Mouse (Mus musculus) brain, embryonic 14.5 days (tissue): ENCODE measurements around the gene Psme2. TPM values are rescaled to one million over a fixed set of nuclear protein-coding genes. Genes with fewer than 3 reads are reported as not detected.

Source experiments
- DNase-seq: peaks from one replicate; pipeline ENCODE4 v3.0.0-alpha.2; 2011; ENCODE audit warnings: low read depth
- CTCF ChIP-seq: fragments of 200-500 bp; IDR thresholded peaks from 2 replicates; pipeline ENCODE4 v1.5.1; 2012; ENCODE audit warnings: inconsistent platforms, mild to moderate bottlenecking, moderate library complexity, borderline replicate concordance; ENCODE audit not compliant: insufficient read depth, insufficient read length; ENCODE audit errors: extremely low read depth
- POLR2A ChIP-seq: fragments of 200-500 bp; IDR thresholded peaks from 2 replicates; pipeline ENCODE4 v1.6.1; 2012; ENCODE audit warnings: mild to moderate bottlenecking, inconsistent platforms, borderline replicate concordance; ENCODE audit not compliant: poor library complexity, insufficient read depth, insufficient read length, severe bottlenecking; ENCODE audit errors: extremely low read depth
- polyA plus RNA-seq: library from polyadenylated mRNA; depleted of rRNA; stranded (reverse); fragments of >200 nt; gene quantifications from 2 replicates; pipeline ENCODE4 v1.2.3, GENCODE M21; 2012

The Psme2 gene
- polyA plus RNA-seq, 1 experiment: 65.9 TPM

DNA sequence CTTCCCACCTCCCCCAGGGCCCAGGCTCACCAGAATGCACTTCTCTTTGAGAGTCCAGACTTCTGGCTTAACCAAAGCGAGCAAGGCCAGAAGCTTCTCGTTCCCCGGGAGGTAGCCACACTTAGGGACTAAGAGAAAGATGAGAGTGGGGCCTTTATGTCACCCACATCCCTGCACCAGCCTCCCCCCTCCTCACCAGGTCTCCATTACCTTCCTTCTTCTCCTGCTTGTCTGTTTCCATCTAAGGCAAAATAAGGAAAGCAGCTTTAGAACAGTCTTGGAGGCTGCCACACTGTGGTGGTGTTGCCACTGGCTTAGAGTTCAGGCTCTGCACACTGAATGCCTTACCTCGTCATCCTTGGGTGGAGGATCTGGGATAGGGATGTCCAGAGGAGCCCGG lies 1.6 kb downstream of the Psme2 start:
- no peak for TF ChIP-seq POLR2A
- no peak for TF ChIP-seq CTCF
- no peak for DNase-seq

DNA sequence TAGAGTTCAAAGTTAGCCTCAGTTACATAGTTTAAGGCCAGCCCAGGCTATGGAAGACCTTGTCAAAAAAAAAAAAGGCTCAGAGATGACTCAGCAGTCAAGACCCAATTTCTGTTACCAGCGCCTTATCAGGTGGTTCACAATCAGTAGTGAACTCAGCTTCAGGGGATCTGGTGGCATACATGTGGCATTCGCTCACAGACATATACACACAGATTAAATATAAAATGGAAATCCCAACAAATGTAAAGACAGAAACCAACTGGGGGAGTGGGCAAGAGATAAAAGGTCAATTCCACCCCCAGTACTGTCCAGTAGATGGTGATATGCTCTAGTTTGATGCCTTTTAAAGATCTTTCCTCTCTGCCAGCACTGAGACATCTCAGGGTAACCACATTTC lies 4.8 kb downstream of the Psme2 start:
- TF ChIP-seq CTCF (no peak), POLR2A (no peak)
- DNase-seq: no peak

DNA sequence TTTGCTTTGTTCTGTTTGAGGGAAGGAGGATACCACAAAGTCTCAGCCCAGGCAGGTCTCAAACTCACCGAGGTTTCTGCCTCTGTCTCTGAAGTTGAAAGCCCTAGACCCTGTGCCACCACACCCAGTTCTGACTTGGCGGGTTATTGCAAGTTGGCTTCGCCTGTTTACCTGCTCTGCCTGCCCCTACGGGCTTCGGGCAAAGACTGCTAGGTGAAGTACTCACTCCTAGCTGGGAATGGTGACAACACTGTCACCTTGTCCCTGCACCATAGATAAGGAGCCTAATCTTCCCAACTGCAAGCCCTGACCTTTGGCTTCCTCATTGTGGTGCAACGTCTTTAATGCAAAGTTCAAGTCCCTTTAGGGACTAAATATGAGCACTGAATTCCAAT lies 5.3 kb downstream of the Psme2 start:
- TF ChIP-seq CTCF (no peak), POLR2A (no peak)
- DNase-seq: no peak

DNA sequence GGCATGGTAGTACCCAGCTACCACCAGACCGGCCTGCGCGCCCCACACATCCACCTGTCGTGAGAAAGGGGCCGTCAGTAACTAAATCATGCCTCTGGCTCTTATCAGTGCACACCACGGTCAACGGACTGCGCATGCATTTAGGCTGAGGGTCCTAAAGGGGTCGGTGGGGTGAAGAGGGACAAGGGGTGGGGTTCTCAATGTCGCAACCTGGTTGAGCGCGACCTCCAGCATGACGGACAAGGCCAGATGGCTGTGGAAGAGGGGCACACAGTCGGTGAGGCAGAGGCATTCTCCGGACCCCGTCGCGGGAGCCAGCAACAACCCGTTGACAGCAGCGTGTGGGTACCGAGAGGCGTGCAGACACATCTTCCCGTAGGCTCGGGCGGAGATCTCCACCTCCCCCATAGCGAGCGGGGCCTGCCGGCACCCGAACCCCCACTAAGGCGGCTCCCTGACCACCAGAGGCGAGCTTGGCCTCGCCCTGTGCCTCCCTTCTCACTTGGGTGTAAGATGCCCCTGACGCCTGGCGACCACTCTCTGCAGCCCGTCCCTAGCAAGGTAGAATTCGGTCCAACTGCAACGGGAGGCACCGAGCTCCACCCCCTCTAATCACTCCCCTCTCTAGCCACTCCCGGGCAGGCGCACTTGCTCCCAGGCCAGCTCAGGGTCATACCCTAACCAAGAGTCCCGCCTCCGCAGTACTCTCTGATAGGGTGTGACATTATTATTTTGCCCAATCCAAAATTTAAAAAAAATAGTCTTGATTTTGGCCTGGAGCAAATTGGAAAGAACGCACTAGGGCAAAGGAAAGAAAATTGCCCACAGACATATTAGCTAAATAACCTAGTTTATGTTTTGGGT lies 6.0 kb downstream of the Psme2 start, which contains the start of gene Emc9:
Gene Emc9, minus strand, starts transcription at position 601 of the 864 bp plus-strand sequence.
- DNase-seq: peak; percentile 46
- TF ChIP-seq CTCF (no peak), POLR2A (no peak)

DNA sequence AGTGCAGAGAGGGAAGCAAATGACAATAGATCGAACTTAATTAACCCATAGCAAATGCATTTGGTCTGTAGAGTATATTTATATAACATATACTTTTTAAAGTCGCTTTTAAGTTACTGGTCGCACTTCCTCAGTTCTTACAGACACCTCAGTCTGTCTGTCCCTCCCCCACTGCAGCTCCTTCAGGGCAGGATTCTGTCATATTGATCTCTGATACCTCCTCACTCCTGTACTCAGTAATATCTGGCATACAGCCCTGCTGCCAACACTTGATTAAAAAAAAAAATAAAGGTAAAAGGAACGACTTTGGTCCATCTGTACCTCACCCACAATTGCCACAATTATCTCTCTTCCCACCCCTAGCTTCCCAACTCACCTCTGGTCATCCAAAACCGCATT lies 6.6 kb downstream of the Psme2 start:
- DNase-seq: no peak
- TF ChIP-seq CTCF (no peak), POLR2A (no peak)

DNA sequence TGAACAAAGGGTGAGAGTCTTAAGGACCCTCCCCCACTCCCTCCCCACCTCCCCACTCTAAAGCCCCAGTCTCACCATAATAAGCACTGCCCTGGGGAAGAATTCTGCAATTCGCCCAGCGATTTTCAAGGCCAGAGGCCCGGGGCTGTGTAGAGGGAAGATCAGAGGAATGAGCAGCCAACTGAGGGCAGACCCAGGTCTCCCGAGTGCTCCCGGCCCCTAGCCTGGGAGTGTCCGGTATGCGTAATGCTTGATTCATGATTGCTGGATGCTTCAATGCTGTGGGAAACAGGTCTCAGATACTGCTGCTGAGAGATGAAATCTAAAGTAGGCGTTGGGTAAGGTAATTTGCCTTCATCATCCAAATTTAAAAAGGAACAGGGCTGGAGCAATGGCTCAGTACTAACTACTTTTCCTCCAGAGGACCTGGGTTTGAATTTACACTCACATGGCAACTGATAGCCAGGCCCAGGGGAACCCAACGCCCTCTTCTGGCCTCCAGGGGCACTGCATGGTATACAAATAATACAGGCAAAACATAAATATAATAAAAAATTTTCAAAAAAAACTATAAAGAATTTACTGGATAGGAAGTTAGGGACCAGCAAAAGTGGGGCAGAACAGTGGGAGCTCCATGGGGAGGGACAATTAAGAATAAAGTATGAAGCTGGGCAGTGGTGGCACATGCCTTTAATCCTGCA lies 8.8 kb downstream of the Psme2 start:
- no peak for DNase-seq
- TF ChIP-seq POLR2A (no peak), CTCF (peak; percentile 43; the same call in 1 of the 2 replicates)

DNA sequence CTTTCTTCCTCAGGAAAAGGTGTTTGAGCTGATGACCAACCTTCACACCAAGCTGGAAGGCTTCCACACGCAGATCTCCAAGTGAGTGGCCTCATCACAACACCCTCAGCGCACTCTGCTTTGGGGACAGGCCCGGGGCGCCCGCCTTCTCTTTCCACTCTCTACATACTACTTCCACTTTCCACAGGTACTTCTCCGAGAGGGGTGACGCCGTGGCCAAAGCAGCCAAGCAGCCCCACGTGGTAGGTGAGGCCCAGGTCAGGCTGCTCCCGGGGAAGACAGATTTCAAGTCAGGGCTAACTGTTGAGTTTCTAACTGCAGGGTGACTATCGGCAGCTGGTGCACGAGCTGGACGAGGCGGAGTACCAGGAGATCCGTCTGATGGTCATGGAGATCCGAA lies 10.2 kb downstream of the Psme2 start:
- no peak for DNase-seq
- TF ChIP-seq CTCF: no peak
- no peak for TF ChIP-seq POLR2A

DNA sequence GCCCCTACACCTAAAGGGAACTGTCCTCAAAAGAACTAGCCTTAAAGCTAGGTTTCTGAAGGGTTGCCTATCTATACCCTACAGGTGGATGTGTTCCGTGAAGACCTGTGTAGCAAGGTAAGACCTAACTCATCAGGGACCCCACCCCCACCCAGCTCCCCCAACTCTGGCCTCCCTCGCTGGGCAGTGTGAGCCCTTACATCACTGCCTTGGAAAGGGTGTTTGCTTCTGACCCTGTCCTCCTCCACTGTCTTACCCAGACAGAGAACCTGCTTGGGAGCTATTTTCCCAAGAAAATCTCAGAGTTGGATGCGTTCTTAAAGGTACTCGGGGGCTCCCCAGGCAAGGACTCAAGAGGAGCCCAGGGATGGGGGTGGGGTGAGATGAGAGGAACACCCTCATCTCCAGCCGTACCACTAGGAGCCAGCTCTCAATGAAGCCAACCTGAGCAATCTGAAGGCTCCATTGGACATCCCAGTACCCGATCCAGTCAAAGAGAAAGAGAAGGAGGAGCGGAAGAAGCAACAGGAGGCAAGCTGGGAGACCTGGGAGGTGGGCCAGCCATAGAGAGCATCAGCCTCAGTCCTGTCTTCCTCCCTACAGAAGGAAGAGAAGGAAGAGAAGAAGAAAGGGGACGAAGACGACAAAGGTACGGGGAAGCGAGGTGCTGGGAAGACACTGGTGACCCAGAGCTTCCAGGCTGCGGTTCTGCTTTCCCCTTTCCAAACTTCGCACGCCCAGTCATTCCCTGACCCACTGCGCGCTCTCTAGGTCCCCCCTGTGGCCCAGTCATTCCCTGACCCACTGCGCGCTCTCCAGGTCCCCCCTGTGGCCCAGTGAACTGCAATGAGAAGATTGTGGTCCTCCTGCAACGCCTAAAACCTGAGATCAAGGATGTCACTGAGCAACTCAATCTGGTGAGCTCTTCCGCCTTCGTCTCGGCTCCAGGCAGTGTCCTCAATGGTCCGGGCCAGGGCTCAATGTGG lies 11.1 kb downstream of the Psme2 start:
- no peak for DNase-seq
- no peak for TF ChIP-seq CTCF
- TF ChIP-seq POLR2A: no peak

DNA sequence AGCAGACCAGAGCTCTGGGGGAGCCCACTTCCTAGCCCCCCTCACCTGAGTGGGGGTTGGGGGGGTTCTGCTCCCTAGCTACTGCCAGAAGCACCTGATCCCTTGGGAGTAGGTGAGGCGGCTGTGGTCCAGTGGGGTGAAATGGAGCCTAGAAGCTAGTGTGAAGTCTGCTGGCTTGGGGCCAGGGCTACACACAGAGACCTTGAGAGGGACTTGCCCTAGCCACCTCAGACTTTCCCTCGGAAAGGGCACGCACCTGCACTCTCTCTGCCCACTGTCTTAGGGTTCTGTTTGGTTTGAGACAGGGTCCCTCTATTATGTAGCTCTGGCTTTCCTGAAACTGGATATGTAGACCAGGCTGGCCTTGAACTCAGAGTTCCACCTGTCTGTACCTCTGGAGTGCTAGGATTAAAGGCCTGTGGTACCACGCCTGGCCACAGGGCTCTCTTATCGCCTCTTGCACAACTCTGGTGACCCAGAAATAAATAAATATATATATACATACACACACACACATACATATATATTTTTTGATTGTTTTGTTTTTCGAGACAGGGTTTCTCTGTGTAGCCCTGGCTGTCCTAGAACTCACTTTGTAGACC lies 12.1 kb downstream of the Psme2 start:
- DNase-seq: peak; percentile 62
- TF ChIP-seq CTCF (no peak), POLR2A (no peak)

DNA sequence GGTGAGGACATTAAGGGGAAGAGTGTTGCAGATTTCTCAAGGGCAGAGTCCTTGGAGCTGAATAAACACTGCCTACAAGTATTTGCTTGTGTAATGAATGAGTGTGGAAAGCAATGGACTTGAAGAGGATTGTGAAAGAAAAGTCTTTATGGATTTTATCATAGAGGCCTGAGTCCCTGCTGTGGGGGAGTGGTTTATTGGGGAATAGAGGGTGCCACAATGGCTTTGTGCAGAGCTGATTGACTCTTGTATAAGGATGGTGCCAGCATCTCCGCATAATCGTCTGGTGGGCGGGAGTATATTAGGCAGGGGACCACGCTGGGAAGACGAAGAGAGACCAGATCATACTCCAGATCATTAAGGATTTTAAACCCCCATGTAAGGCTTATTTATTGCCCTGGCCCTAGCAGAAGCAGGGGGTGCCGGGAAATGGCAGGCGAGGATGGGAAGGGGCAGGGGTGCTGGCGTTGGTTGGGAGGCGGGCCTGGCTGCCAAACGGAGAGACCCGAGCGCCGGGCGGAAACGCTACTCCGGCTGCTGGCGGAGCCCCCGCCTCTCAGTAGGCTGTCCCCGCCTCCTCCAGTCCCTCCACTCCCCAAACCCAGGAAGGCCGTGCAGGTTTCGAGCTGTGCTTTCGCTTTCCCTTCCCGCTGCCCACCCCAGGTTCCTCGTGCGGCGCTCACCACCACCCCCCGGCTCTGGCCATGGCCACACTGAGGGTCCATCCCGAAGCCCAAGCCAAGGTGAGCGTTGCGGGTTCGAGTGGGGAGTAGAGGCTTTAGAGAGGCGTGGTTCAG lies 12.8 kb downstream of the Psme2 start, which contains the start of gene Psme1:
Gene Psme1, plus strand, starts transcription at position 253 of the 797 bp plus-strand sequence.
- TF ChIP-seq POLR2A (peak; percentile 45; the same call in 1 of the 2 replicates), CTCF (no peak)
- DNase-seq: peak; percentile 93
